Mouse (Mus musculus) inflammation-experienced regulatory T-cells (primary cell): ENCODE results near the gene Cox7a2. TPM values are rescaled to one million over a fixed set of nuclear protein-coding genes. Genes with fewer than 3 reads are reported as not detected.

ENCODE experiments used
- polyA plus RNA-seq, 2 experiments: library from polyadenylated mRNA; unstranded; fragments of 100-300 nt; shearing (Covaris generic); gene quantifications; one replicate each; pipeline ENCODE4 v1.2.1; 2017

The Cox7a2 gene
- 100 to 1,000 TPM; 242 to 255 TPM for polyA plus RNA-seq

GRCm38 (mm10) chr9:79759385-79760005 is at the start of gene Cox7a2:
TSS of gene Cox7a2 (minus strand) at chr9:79759878.

GRCm38 (mm10) chr9:79792841-79793835 is 33.5 kb upstream of the Cox7a2 start, which contains the start of gene Tmem30a:
TSS of gene Tmem30a (minus strand) at chr9:79793507.

GRCm38 (mm10) chr9:79718481-79719370 is 41.0 kb downstream of the Cox7a2 start, which contains the start of gene Col12a1:
TSS of gene Col12a1 (minus strand) at chr9:79718831.

Other genes starting within 250 kb of the Cox7a2 start
- gene Col12a1, start 41.0 kb downstream of the Cox7a2 start, polyA plus RNA-seq = 1 to 10 TPM in 1 of 2 experiments, under 1 TPM in 1; 0.13 to 1.4 TPM
- gene Tmem30a, start 33.6 kb upstream of the Cox7a2 start, polyA plus RNA-seq = 100 to 1,000 TPM in 1 of 2 experiments, 10 to 100 TPM in 1; 96.7 to 131 TPM